Mouse (Mus musculus) adrenal gland, postnatal 10 days (tissue): ENCODE measurements at regions not wholly inside any gene's neighbourhood (a gene's known extent, or its start where the extent isn't known, plus 50 kb on each side); places are given as distances from the start of the nearest gene placed in this dataset.
"Not testable (repeated sequence)": the region's sequence is repeated elsewhere in the genome, so short reads cannot be mapped to it uniquely, and the experiment has no call there.

Source experiments
- DNase-seq: peaks from one replicate; pipeline ENCODE4 v3.0.0; 2021; ENCODE audit warnings: mixed read lengths

- no peak for DNase-seq
Measured at GRCm38 (mm10) chr3:40189529-40189928, 341.6 kb upstream of the Intu start.

- no peak for DNase-seq
Measured at GRCm38 (mm10) chr3:40190024-40190423, 341.1 kb upstream of the Intu start.

- DNase-seq = no peak
Measured at GRCm38 (mm10) chr3:40200174-40200573, 330.9 kb upstream of the Intu start.

GRCm38 (mm10) chr3:40206326-40206725, 324.8 kb upstream of the Intu start:
- no peak for DNase-seq

- no peak for DNase-seq
Measured at GRCm38 (mm10) chr3:40211793-40212192, 319.3 kb upstream of the Intu start.

- no peak for DNase-seq
Measured at GRCm38 (mm10) chr3:40226772-40227171, 304.3 kb upstream of the Intu start.

- no peak for DNase-seq
Measured at GRCm38 (mm10) chr3:40243499-40244101, 287.5 kb upstream of the Intu start.

GRCm38 (mm10) chr3:40254376-40254775, 276.7 kb upstream of the Intu start:
- DNase-seq = no peak

- DNase-seq = no peak
Measured at GRCm38 (mm10) chr3:40262536-40262935, 268.6 kb upstream of the Intu start.

- DNase-seq = no peak
Measured at GRCm38 (mm10) chr3:40267514-40267913, 263.6 kb upstream of the Intu start.

GRCm38 (mm10) chr3:40282926-40283325, 248.2 kb upstream of the Intu start:
- no peak for DNase-seq

- no peak for DNase-seq
Measured at GRCm38 (mm10) chr3:40286959-40287710, 244.0 kb upstream of the Intu start.

- no peak for DNase-seq
Measured at GRCm38 (mm10) chr3:40297120-40297519, 234.0 kb upstream of the Intu start.

- DNase-seq = no peak
Measured at GRCm38 (mm10) chr3:40320319-40320718, 210.8 kb upstream of the Intu start.

GRCm38 (mm10) chr3:40325872-40326803, 204.9 kb upstream of the Intu start:
- no peak for DNase-seq

GRCm38 (mm10) chr3:40339492-40340030, 191.5 kb upstream of the Intu start:
- no peak for DNase-seq

GRCm38 (mm10) chr3:40355103-40355502, 176.0 kb upstream of the Intu start:
- no peak for DNase-seq

- peak; percentile 18 for DNase-seq
Measured at GRCm38 (mm10) chr3:40368421-40368820, 162.7 kb upstream of the Intu start.

- DNase-seq = no peak
Measured at GRCm38 (mm10) chr3:40371411-40371810, 159.7 kb upstream of the Intu start.

- DNase-seq = not testable (repeated sequence)
Measured at GRCm38 (mm10) chr3:40376220-40376619, 154.9 kb upstream of the Intu start.

GRCm38 (mm10) chr3:40377416-40377815, 153.7 kb upstream of the Intu start:
- DNase-seq = no peak

- DNase-seq = no peak
Measured at GRCm38 (mm10) chr3:40379063-40379462, 152.0 kb upstream of the Intu start.

- peak; percentile 62 for DNase-seq
Measured at GRCm38 (mm10) chr3:40391631-40392030, 139.5 kb upstream of the Intu start.
